Mouse (Mus musculus): ENCODE measurements around the gene Sf3a2.

The Sf3a2 gene

GRCm38 (mm10) chr10:80798150-80799006 lies at the start of gene Sf3a2, which contains the start of gene Plekhj1:
Sf3a2 (plus strand) TSS chr10:80798198.
Plekhj1 (minus strand) TSS chr10:80798626.
- DNase-seq (ENCODE audit: low read depth), result peak; percentile 99

- peak; percentile 69 for DNase-seq (ENCODE audit: low read depth)
Observed at GRCm38 (mm10) chr10:80748609-80749008, 49.4 kb upstream of the Sf3a2 start.

- peak; percentile 70 for DNase-seq (ENCODE audit: low read depth)
Observed at GRCm38 (mm10) chr10:80751188-80751832, 46.7 kb upstream of the Sf3a2 start.

GRCm38 (mm10) chr10:80752079-80752625 lies 45.8 kb upstream of the Sf3a2 start:
- peak; percentile 73 for DNase-seq (ENCODE audit: low read depth)

GRCm38 (mm10) chr10:80754594-80755290 lies 43.3 kb upstream of the Sf3a2 start, which contains the start of gene Dot1l:
Dot1l (plus strand) TSS chr10:80755206.
- peak; percentile 99 for DNase-seq (ENCODE audit: low read depth)

GRCm38 (mm10) chr10:80755291-80756015 lies 42.5 kb upstream of the Sf3a2 start:
- peak; percentile 52 for DNase-seq (ENCODE audit: low read depth)

- DNase-seq (ENCODE audit: low read depth), result peak; percentile 24
Observed at GRCm38 (mm10) chr10:80756099-80756498, 41.9 kb upstream of the Sf3a2 start.

GRCm38 (mm10) chr10:80756509-80756908 lies 41.5 kb upstream of the Sf3a2 start:
- DNase-seq (ENCODE audit: low read depth), result no peak

- DNase-seq (ENCODE audit: low read depth), result no peak
Observed at GRCm38 (mm10) chr10:80756967-80757366, 41.0 kb upstream of the Sf3a2 start.

- DNase-seq (ENCODE audit: low read depth), result peak; percentile 82
Observed at GRCm38 (mm10) chr10:80757717-80758116, 40.3 kb upstream of the Sf3a2 start.

GRCm38 (mm10) chr10:80758651-80759050 lies 39.3 kb upstream of the Sf3a2 start:
- no peak for DNase-seq (ENCODE audit: low read depth)

GRCm38 (mm10) chr10:80760596-80761524 lies 37.1 kb upstream of the Sf3a2 start:
- no peak for DNase-seq (ENCODE audit: low read depth)

- no peak for DNase-seq (ENCODE audit: low read depth)
Observed at GRCm38 (mm10) chr10:80761821-80762220, 36.2 kb upstream of the Sf3a2 start.

GRCm38 (mm10) chr10:80763502-80763901 lies 34.5 kb upstream of the Sf3a2 start:
- DNase-seq (ENCODE audit: low read depth), result peak; percentile 42

- no peak for DNase-seq (ENCODE audit: low read depth)
Observed at GRCm38 (mm10) chr10:80765746-80766145, 32.3 kb upstream of the Sf3a2 start.

GRCm38 (mm10) chr10:80766161-80766815 lies 31.7 kb upstream of the Sf3a2 start:
- DNase-seq (ENCODE audit: low read depth), result no peak

GRCm38 (mm10) chr10:80768365-80768764 lies 29.6 kb upstream of the Sf3a2 start:
- no peak for DNase-seq (ENCODE audit: low read depth)

GRCm38 (mm10) chr10:80773816-80774215 lies 24.2 kb upstream of the Sf3a2 start:
- no peak for DNase-seq (ENCODE audit: low read depth)

- DNase-seq (ENCODE audit: low read depth), result peak; percentile 78
Observed at GRCm38 (mm10) chr10:80774549-80774948, 23.4 kb upstream of the Sf3a2 start.

GRCm38 (mm10) chr10:80774981-80775380 lies 23.0 kb upstream of the Sf3a2 start:
- DNase-seq (ENCODE audit: low read depth), result no peak
